Mouse (Mus musculus): ENCODE measurements at regions not wholly inside any gene's neighbourhood (a gene's known extent, or its start where the extent isn't known, plus 50 kb on each side); places are given as distances from the start of the nearest gene placed in this dataset.

GRCm38 (mm10) chr2:166406826-166407225 lies 251.4 kb upstream of the Sulf2 start:
- DNase-seq (ENCODE audit: low spot score) = no peak

GRCm38 (mm10) chr2:166403319-166403718 lies 247.9 kb upstream of the Sulf2 start:
- DNase-seq (ENCODE audit: low spot score) = no peak

GRCm38 (mm10) chr2:166401860-166402259 lies 246.4 kb upstream of the Sulf2 start:
- no peak for DNase-seq (ENCODE audit: low spot score)

- DNase-seq (ENCODE audit: low spot score) = no peak
Measured at GRCm38 (mm10) chr2:166400304-166400703, 244.8 kb upstream of the Sulf2 start.

GRCm38 (mm10) chr2:166399140-166399830 lies 243.8 kb upstream of the Sulf2 start:
- DNase-seq (ENCODE audit: low spot score) = peak; percentile 15

GRCm38 (mm10) chr2:166398774-166399139 lies 243.3 kb upstream of the Sulf2 start:
- DNase-seq (ENCODE audit: low spot score) = no peak

- DNase-seq (ENCODE audit: low spot score) = no peak
Measured at GRCm38 (mm10) chr2:166398156-166398555, 242.7 kb upstream of the Sulf2 start.

GRCm38 (mm10) chr2:166394666-166395065 lies 239.2 kb upstream of the Sulf2 start:
- DNase-seq (ENCODE audit: low spot score) = no peak

- no peak for DNase-seq (ENCODE audit: low spot score)
Measured at GRCm38 (mm10) chr2:166391176-166391575, 235.7 kb upstream of the Sulf2 start.

GRCm38 (mm10) chr2:166388050-166388449 lies 232.6 kb upstream of the Sulf2 start:
- DNase-seq (ENCODE audit: low spot score) = no peak

GRCm38 (mm10) chr2:166386817-166387216 lies 231.4 kb upstream of the Sulf2 start:
- DNase-seq (ENCODE audit: low spot score) = no peak

- DNase-seq (ENCODE audit: low spot score) = no peak
Measured at GRCm38 (mm10) chr2:166384583-166384982, 229.1 kb upstream of the Sulf2 start.

GRCm38 (mm10) chr2:166383356-166383755 lies 227.9 kb upstream of the Sulf2 start:
- DNase-seq (ENCODE audit: low spot score) = no peak

- DNase-seq (ENCODE audit: low spot score) = no peak
Measured at GRCm38 (mm10) chr2:166382180-166382579, 226.7 kb upstream of the Sulf2 start.

- DNase-seq (ENCODE audit: low spot score) = no peak
Measured at GRCm38 (mm10) chr2:166380854-166381253, 225.4 kb upstream of the Sulf2 start.

GRCm38 (mm10) chr2:166378325-166378724 lies 222.9 kb upstream of the Sulf2 start:
- no peak for DNase-seq (ENCODE audit: low spot score)

GRCm38 (mm10) chr2:166377329-166377728 lies 221.9 kb upstream of the Sulf2 start:
- no peak for DNase-seq (ENCODE audit: low spot score)

- no peak for DNase-seq (ENCODE audit: low spot score)
Measured at GRCm38 (mm10) chr2:166375639-166376038, 220.2 kb upstream of the Sulf2 start.

GRCm38 (mm10) chr2:166370776-166371175 lies 215.3 kb upstream of the Sulf2 start:
- DNase-seq (ENCODE audit: low spot score) = no peak

GRCm38 (mm10) chr2:166361645-166362044 lies 206.2 kb upstream of the Sulf2 start:
- DNase-seq (ENCODE audit: low spot score) = no peak

- DNase-seq (ENCODE audit: low spot score) = no peak
Measured at GRCm38 (mm10) chr2:166360786-166361185, 205.3 kb upstream of the Sulf2 start.

GRCm38 (mm10) chr2:166359995-166360394 lies 204.5 kb upstream of the Sulf2 start:
- DNase-seq (ENCODE audit: low spot score) = no peak

GRCm38 (mm10) chr2:166357824-166358223 lies 202.4 kb upstream of the Sulf2 start:
- DNase-seq (ENCODE audit: low spot score) = peak; percentile 21

GRCm38 (mm10) chr2:166355944-166356343 lies 200.5 kb upstream of the Sulf2 start:
- no peak for DNase-seq (ENCODE audit: low spot score)
